Mouse (Mus musculus) erythroblast, embryonic 14.5 days (primary cell): ENCODE results near the gene Chd3.

Experiments
- GATA1 ChIP-seq: IDR thresholded peaks from 2 replicates; pipeline ENCODE4 v1.6.1; 2012; ENCODE audit warnings: low read length, inconsistent platforms, mixed read lengths
- TAL1 ChIP-seq: IDR thresholded peaks from 3 replicates; pipeline ENCODE4 v1.6.1; 2012; ENCODE audit warnings: low read length, inconsistent platforms, mixed read lengths

GRCm38 (mm10) chr11:69323667-69324111, 45.5 kb downstream of the Chd3 start, which contains the start of the genes Cntrob and Trappc1:
- TF ChIP-seq TAL1: no peak
- TF ChIP-seq GATA1: no peak
